ENCODE assay signal across 8 mouse cellular contexts in genomic region chr7:99356244-99356930, GRCm38 (mm10). TPM values are rescaled to one million over a fixed set of nuclear protein-coding genes. Genes with fewer than 3 reads are reported as not detected.
DNase-seq lines count a peak whose midpoint lies in the region; ATAC-seq and TF ChIP-seq lines count a peak whose summit lies in the region.

No protein-coding gene starts in this region.

- ATAC-seq in intestine, embryonic 16.5 days, result peak; percentile 9; the same call in 1 of the 2 replicates

- H3ac ChIP-seq in C2C12 (ENCODE audit: control insufficient read depth, insufficient read length, low read depth), result peak overlapping the region; percentile 9

- H3K4me3 ChIP-seq in C2C12 (ENCODE audit: insufficient read depth, poor library complexity, severe bottlenecking), result no peak overlapping the region
- peak overlapping the region; percentile 28; the same call in 1 of the 2 replicates for H3K4me3 ChIP-seq in intestine, embryonic 16.5 days (ENCODE audit: low read length)

- intact Hi-C loops in gastrocnemius, postnatal 36 days (cut with DNase I), result no loop called here

- H3K27ac ChIP-seq in intestine, embryonic 16.5 days (ENCODE audit: low read length), result peak overlapping the region; percentile 97

- 35% methylated on average over 9 of the region's 9 CpGs for WGBS in intestine, embryonic 16.5 days

- H3K9ac ChIP-seq in intestine, embryonic 16.5 days (ENCODE audit: low read depth, low read length), result peak overlapping the region; percentile 58

- H3K79me2 ChIP-seq in C2C12 (ENCODE audit: control insufficient read depth, insufficient read depth), result peaks cover 22% of the 10 kb centered on the region

- H3K79me3 ChIP-seq in C2C12 (ENCODE audit: low read depth), result peaks cover 14% of the 10 kb centered on the region

- DNase-seq in brain, adult 2 months (ENCODE audit: low read depth, low spot score), result peak; percentile 36
- peak; percentile 40 to 52 for DNase-seq in gastrocnemius, postnatal 36 days
- peak; percentile 54 for DNase-seq in lung, postnatal 25 days (ENCODE audit: low spot score)
- DNase-seq in layer of hippocampus, postnatal 14 days (ENCODE audit: low spot score in 2 of 2), result no peak
- DNase-seq in left cerebral cortex, adult 18-20 months (ENCODE audit: low spot score in 2 of 2), result no peak
- DNase-seq in right cerebral cortex, adult 2 months (ENCODE audit: low spot score in 2 of 2), result no peak

- H3K36me3 ChIP-seq in C2C12 (ENCODE audit: control insufficient read depth, insufficient read depth), result no peaks in the 10 kb centered on the region
- H3K36me3 ChIP-seq in intestine, embryonic 16.5 days (ENCODE audit: control insufficient read depth, insufficient read depth, low read length), result no peaks in the 10 kb centered on the region

- H3K4me1 ChIP-seq in intestine, embryonic 16.5 days (ENCODE audit: control insufficient read depth, insufficient read depth, low read length), result peaks cover 56% of the 10 kb centered on the region

- TF ChIP-seq CTCF in C2C12 (IDR thresholded peaks at IDR 0.05; ENCODE audit: control insufficient read depth, insufficient read depth, insufficient read length), result no peak

- H3K9me3 ChIP-seq in intestine, embryonic 16.5 days (ENCODE audit: control insufficient read depth, low read length), result no peaks in the 10 kb centered on the region

- no peaks in the 10 kb centered on the region for H3K27me3 ChIP-seq in C2C12 (ENCODE audit: control insufficient read depth, insufficient read depth, insufficient read length)
- no peaks in the 10 kb centered on the region for H3K27me3 ChIP-seq in intestine, embryonic 16.5 days (replicated peaks; ENCODE audit: control insufficient read depth, insufficient read depth, low read length)

- peak overlapping the region; percentile 44 for H3K4me2 ChIP-seq in intestine, embryonic 16.5 days (ENCODE audit: low read depth, low read length)

TF ChIP-seq in C2C12, 6 proteins besides CTCF, POLR2A, EP300 and RAD21:
- TF ChIP-seq MYOG (IDR thresholded peaks at IDR 0.05; ENCODE audit: control insufficient read depth, extremely low read depth, insufficient read length) (no peak), CEBPB (IDR thresholded peaks at IDR 0.05; ENCODE audit: low read depth) (peak; percentile 76)
TF ChIP-seq in C2C12: peak in this region for 1.

RNA-seq across cellular contexts. Expression of gene Serpinh1, which starts 3.3 kb away (rescaled TPM):
- polyA plus RNA-seq in C2C12 (2012; fragmentation: generic; extraction: Trizol), result 1,202 TPM
- total RNA-seq in gastrocnemius, postnatal 36 days (2021), result 100 to 1,000 TPM in 1 of 2 experiments, 10 to 100 TPM in 1; 69.4 to 103 TPM
- 903 and 983 TPM in 2 replicates for polyA plus RNA-seq in intestine, embryonic 16.5 days (2015; fragmentation: Nextera tagmentation; extraction: Ambion mirVana)
- total RNA-seq in layer of hippocampus, postnatal 14 days (2021), result 10 to 100 TPM; 41.9 to 58.7 TPM
- 10 to 100 TPM; 20.2 to 23.6 TPM for total RNA-seq in left cerebral cortex, adult 18-20 months (2021)

RNA-seq across cellular contexts. Expression of gene Gdpd5, which starts 24.8 kb away (rescaled TPM):
- 3.6 TPM for polyA plus RNA-seq in C2C12 (2012; fragmentation: generic; extraction: Trizol)
- 1 to 10 TPM; 2.6 to 4.6 TPM for total RNA-seq in gastrocnemius, postnatal 36 days (2021)
- polyA plus RNA-seq in intestine, embryonic 16.5 days (2015; fragmentation: Nextera tagmentation; extraction: Ambion mirVana), result 17.1 and 17.5 TPM in 2 replicates
- total RNA-seq in layer of hippocampus, postnatal 14 days (2021), result 10 to 100 TPM; 30.0 to 31.6 TPM
- total RNA-seq in left cerebral cortex, adult 18-20 months (2021), result 10 to 100 TPM; 29.0 to 34.2 TPM

Comparison
In these comparisons a context has a peak if more than half of its experiments do, and no peak if none do; other contexts are left out.
1. DNase-seq: peak in brain, adult 2 months (single experiment), gastrocnemius, postnatal 36 days (2 of 2) and lung, postnatal 25 days (single experiment); none in layer of hippocampus, postnatal 14 days (0 of 2), left cerebral cortex, adult 18-20 months (0 of 2) and right cerebral cortex, adult 2 months (0 of 2).
2. RNA of gene Gdpd5, which starts 24.8 kb away (total RNA-seq): 29.0 to 34.2 TPM in left cerebral cortex, adult 18-20 months and 30.0 to 31.6 TPM in layer of hippocampus, postnatal 14 days; 2.6 to 4.6 TPM in gastrocnemius, postnatal 36 days; every median in the first group is over 4 times any median in the second.